Mouse (Mus musculus) adrenal gland, postnatal 25 days (tissue): ENCODE measurements around the gene Alad. TPM values are rescaled to one million over a fixed set of nuclear protein-coding genes. Genes with fewer than 3 reads are reported as not detected.

Experiments
- DNase-seq: peaks from one replicate; pipeline ENCODE4 v3.0.0; 2021; ENCODE audit warnings: mixed read lengths
- long read RNA-seq: library from polyadenylated mRNA; stranded (forward); transcript quantifications from one replicate; pipeline ENCODE4 v2.0.0, GENCODE M21; 2021
- total RNA-seq: library from RNA; stranded (reverse); gene quantifications from 2 replicates; pipeline ENCODE4 v1.2.3, GENCODE M21; 2021

The Alad gene
- 78.1 and 97.7 TPM in 2 replicates for total RNA-seq
- long read RNA-seq, transcript Alad-201 (12 exons, 1,206 nt) = major isoform, 121 of 203 reads
- long read RNA-seq, partial matches to known transcripts = 70 of 203 reads
- long read RNA-seq, other reads (novel, unspliced or antisense) = 8 of 203 reads

GRCm38 (mm10) chr4:62519849-62520233 lies at the start of gene Alad:
Gene Alad, minus strand, starts transcription at chr4:62519918.
- peak; percentile 94 for DNase-seq

GRCm38 (mm10) chr4:62568359-62568758 lies 48.6 kb upstream of the Alad start:
- DNase-seq = no peak

GRCm38 (mm10) chr4:62567696-62568095 lies 48.0 kb upstream of the Alad start:
- no peak for DNase-seq

- DNase-seq = no peak
Measured at GRCm38 (mm10) chr4:62566530-62566929, 46.8 kb upstream of the Alad start.

- no peak for DNase-seq
Measured at GRCm38 (mm10) chr4:62562006-62562405, 42.3 kb upstream of the Alad start.

GRCm38 (mm10) chr4:62561630-62562001 lies 41.9 kb upstream of the Alad start:
- DNase-seq = no peak

- peak; percentile 45 for DNase-seq
Measured at GRCm38 (mm10) chr4:62560963-62561629, 41.4 kb upstream of the Alad start.

- no peak for DNase-seq
Measured at GRCm38 (mm10) chr4:62559797-62560329, 40.1 kb upstream of the Alad start, which contains the start of gene Rgs3. Gene Rgs3, plus strand, starts transcription at chr4:62559847.

GRCm38 (mm10) chr4:62557436-62557835 lies 37.7 kb upstream of the Alad start:
- DNase-seq = no peak

GRCm38 (mm10) chr4:62551966-62552365 lies 32.2 kb upstream of the Alad start:
- no peak for DNase-seq

GRCm38 (mm10) chr4:62544801-62545200 lies 25.1 kb upstream of the Alad start:
- DNase-seq = no peak

GRCm38 (mm10) chr4:62543782-62544181 lies 24.1 kb upstream of the Alad start:
- DNase-seq = no peak

- DNase-seq = no peak
Measured at GRCm38 (mm10) chr4:62541802-62542201, 22.1 kb upstream of the Alad start.

- DNase-seq = no peak
Measured at GRCm38 (mm10) chr4:62533729-62534128, 14.0 kb upstream of the Alad start.

GRCm38 (mm10) chr4:62527655-62528054 lies 7.9 kb upstream of the Alad start:
- no peak for DNase-seq

GRCm38 (mm10) chr4:62526256-62526655 lies 6.5 kb upstream of the Alad start:
- DNase-seq = no peak

GRCm38 (mm10) chr4:62525489-62525811 lies 5.7 kb upstream of the Alad start:
- no peak for DNase-seq

- DNase-seq = peak; percentile 96
Measured at GRCm38 (mm10) chr4:62524651-62525488, 5.2 kb upstream of the Alad start, which contains the start of the genes Pole3 and 4933430I17Rik. Gene Pole3, minus strand, starts transcription at chr4:62525068. Gene 4933430I17Rik, plus strand, starts transcription at chr4:62525369.

GRCm38 (mm10) chr4:62520892-62521400 lies 1.2 kb upstream of the Alad start:
- DNase-seq = no peak

- DNase-seq = no peak
Measured at GRCm38 (mm10) chr4:62519122-62519848, 433 bp downstream of the Alad start.

GRCm38 (mm10) chr4:62518416-62519121 lies 1.1 kb downstream of the Alad start:
- no peak for DNase-seq
